Mouse (Mus musculus): Measurements from ENCODE around the gene Cotl1. TPM values are rescaled to one million over a fixed set of nuclear protein-coding genes. Genes with fewer than 3 reads are reported as not detected.

Gene Cotl1
- polyA plus RNA-seq, 1 experiment = 606 TPM

DNA sequence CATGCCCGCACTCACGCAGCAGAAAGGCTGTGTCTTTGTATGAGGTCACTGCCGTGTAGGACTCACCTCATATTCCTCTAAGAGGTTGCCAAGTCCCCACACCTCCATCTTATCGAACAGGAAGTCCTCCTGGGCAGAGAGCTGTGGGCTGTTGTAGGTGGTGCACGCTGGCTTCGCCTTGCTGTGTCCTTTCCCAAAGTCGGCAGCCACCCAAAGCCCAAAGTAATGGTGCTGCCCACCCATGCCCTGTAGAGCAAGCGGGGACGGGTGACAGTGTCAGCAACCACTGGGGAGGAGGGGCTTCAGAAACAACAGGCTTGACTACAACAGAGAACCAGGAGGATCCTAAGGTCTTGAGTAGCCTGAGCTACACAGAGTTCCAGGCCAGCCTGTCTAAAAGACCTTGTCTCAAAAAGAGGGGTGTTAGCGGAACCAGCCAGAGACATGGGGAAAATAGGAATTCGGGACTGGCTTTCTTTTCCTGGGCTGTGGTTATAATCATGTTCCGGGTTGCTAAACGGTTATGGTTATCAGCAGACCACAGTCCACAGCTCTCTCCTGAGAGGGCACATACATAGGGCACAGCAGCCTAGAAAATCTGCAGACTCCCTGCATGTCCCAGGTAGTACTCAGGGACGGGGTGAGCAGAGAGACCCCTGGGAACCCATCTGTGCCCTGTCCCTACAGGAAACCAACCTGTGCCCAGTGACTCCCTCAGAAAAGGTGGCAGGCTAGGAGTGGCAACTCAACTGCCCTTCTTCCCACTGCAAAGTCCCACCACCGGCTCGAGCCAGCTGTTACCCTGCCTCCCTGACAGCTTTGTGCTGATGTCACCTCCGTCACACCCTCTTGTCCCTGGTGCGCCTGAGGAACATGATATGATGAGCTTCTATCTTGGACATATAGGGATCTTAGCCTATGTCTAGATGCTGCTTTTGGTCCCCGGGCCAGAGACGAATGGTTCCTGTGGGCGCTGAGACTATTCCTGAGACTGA, 77.8 kb downstream of the Cotl1 start:
- H3K4me1 ChIP-seq (ENCODE audit: control insufficient read depth, insufficient read depth, insufficient read length) = no peaks in the 10 kb centered on the region
- DNase-seq (ENCODE audit: low read depth in 1 of 2, low spot score in 2 of 2) = no peak

DNA sequence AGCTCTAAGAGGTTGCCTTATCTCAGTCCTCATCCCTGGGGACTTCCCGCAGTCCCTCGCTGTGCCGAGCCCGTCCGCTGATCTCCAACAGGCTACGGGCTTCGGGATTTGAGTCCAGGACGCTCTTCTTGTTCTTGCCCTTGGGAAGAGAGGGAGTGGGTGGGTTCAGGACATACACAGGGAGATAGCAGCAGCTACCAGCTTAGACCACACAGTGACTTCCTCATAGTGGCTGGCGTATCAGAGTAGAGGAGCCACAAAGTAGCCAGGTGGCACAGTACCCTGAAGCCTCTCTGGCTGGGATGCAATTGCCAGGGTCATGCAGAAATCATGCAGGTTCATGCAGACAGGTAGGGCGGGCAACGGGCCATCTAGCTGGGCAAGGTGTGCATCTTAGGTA, 78.7 kb downstream of the Cotl1 start:
- TF ChIP-seq POLR2A (IDR thresholded peaks at IDR 0.05; ENCODE audit: low read depth, low read length) = no peak
- no peak for TF ChIP-seq CTCF (IDR thresholded peaks at IDR 0.05; ENCODE audit: extremely low read depth, insufficient read depth, insufficient read length, insufficient replicate concordance)
- no peaks in the 10 kb centered on the region for H3K27me3 ChIP-seq (ENCODE audit: control insufficient read depth, insufficient read depth, low read length)
- H3K4me3 ChIP-seq (ENCODE audit: extremely low read depth, insufficient read depth, insufficient read length) = no peak overlapping the region
- no peak overlapping the region for H3K27ac ChIP-seq (ENCODE audit: insufficient read depth, low read length)
- WGBS = 89% methylated on average over 11 of the region's 11 CpGs
- peaks cover 8% of the 10 kb centered on the region for H3K36me3 ChIP-seq (ENCODE audit: control insufficient read depth, insufficient read depth, low read length)
- no peaks in the 10 kb centered on the region for H3K4me1 ChIP-seq (ENCODE audit: control insufficient read depth, insufficient read depth, insufficient read length)
- no peak for DNase-seq (ENCODE audit: low read depth in 1 of 2, low spot score in 2 of 2)

More for the DNA sequence above, 77.8 kb downstream of the Cotl1 start:
- WGBS = 79% methylated on average over 21 of the region's 21 CpGs
- Histone ChIP-seq H3K27me3 (ENCODE audit: control insufficient read depth, insufficient read depth, low read length) (no peaks in the 10 kb centered on the region), H3K4me3 (ENCODE audit: extremely low read depth, insufficient read depth, insufficient read length) (no peak overlapping the region), H3K36me3 (ENCODE audit: control insufficient read depth, insufficient read depth, low read length) (peaks cover 9% of the 10 kb centered on the region), H3K27ac (ENCODE audit: insufficient read depth, low read length) (no peak overlapping the region)
- TF ChIP-seq POLR2A (IDR thresholded peaks at IDR 0.05; ENCODE audit: low read depth, low read length) (no peak), CTCF (IDR thresholded peaks at IDR 0.05; ENCODE audit: extremely low read depth, insufficient read depth, insufficient read length, insufficient replicate concordance) (no peak)

Other genes starting within 250 kb of the Cotl1 start
- gene Taf1c, start 235.3 kb downstream of the Cotl1 start, polyA plus RNA-seq (2012; rRNA removed) = 28.7 and 37.1 TPM in 2 replicates
- not detected in 2 replicates for gene Adad2, start 227.8 kb downstream of the Cotl1 start, polyA plus RNA-seq (2012; rRNA removed)
- gene Kcng4, start 204.9 kb downstream of the Cotl1 start, polyA plus RNA-seq (2012; rRNA removed) = 0.13 and 0.16 TPM in 2 replicates
- gene Wfdc1, start 174.2 kb downstream of the Cotl1 start, polyA plus RNA-seq (2012; rRNA removed) = 5.8 and 11.8 TPM in 2 replicates
- gene Atp2c2, start 140.5 kb downstream of the Cotl1 start, polyA plus RNA-seq (2012; rRNA removed) = 0.28 and 0.36 TPM in 2 replicates
- 4.8 and 6.2 TPM in 2 replicates for gene Tldc1, start 62.1 kb downstream of the Cotl1 start, polyA plus RNA-seq (2012; rRNA removed)
- 27.2 and 54.6 TPM in 2 replicates for gene Klhl36, start 21.7 kb upstream of the Cotl1 start, polyA plus RNA-seq (2012; rRNA removed)
- gene Usp10, start 69.8 kb upstream of the Cotl1 start, polyA plus RNA-seq (2012; rRNA removed) = 77.8 and 81.9 TPM in 2 replicates
- 26.1 and 26.4 TPM in 2 replicates for gene Gm20388, start 70.3 kb upstream of the Cotl1 start, polyA plus RNA-seq (2012; rRNA removed)
- 4.1 and 8.9 TPM in 2 replicates for gene Crispld2, start 151.9 kb upstream of the Cotl1 start, polyA plus RNA-seq (2012; rRNA removed)